Comparison of ENCODE assay signal across 15 mouse cellular contexts in genomic region chr16:96381435-96381834, GRCm38 (mm10).
"Had no signal": no experiment of that assay in that cellular context is flagged by ENCODE, and none has a peak within 500 bp of the region (broad histone marks: within the 10 kb centered on the region; RNA-seq: fewer than 3 reads in every experiment).

No protein-coding gene starts in this region.

- H3K4me1 ChIP-seq: neural tube, embryonic 12.5 days; neural tube, embryonic 13.5 days; stomach, embryonic 15.5 days had no signal

- H3K9ac ChIP-seq: neural tube, embryonic 12.5 days; neural tube, embryonic 13.5 days; neural tube, embryonic 15.5 days; stomach, embryonic 15.5 days had no signal

- H3K27me3 ChIP-seq: neural tube, embryonic 12.5 days; neural tube, embryonic 13.5 days; neural tube, embryonic 15.5 days; stomach, embryonic 15.5 days had no signal

- DNase-seq: retina, postnatal 1 day; right cerebral cortex, adult 18-20 months; right cerebral cortex, postnatal 14 days; right cerebral cortex, postnatal 25 days; right cerebral cortex, postnatal 4 days; thymus, adult 18-20 months; thymus, adult 2 months; thymus, postnatal 14 days; thymus, postnatal 25 days; thymus, postnatal 36 days; thymus, postnatal 4 days had no signal

- H3K9me3 ChIP-seq: neural tube, embryonic 12.5 days; neural tube, embryonic 13.5 days; neural tube, embryonic 15.5 days; stomach, embryonic 15.5 days had no signal

- H3K4me3 ChIP-seq: neural tube, embryonic 12.5 days; neural tube, embryonic 13.5 days; neural tube, embryonic 15.5 days; stomach, embryonic 15.5 days had no signal

- H3K27ac ChIP-seq: neural tube, embryonic 12.5 days; neural tube, embryonic 13.5 days; neural tube, embryonic 15.5 days; stomach, embryonic 15.5 days had no signal

- H3K4me2 ChIP-seq: neural tube, embryonic 12.5 days; neural tube, embryonic 13.5 days; neural tube, embryonic 15.5 days; stomach, embryonic 15.5 days had no signal

- H3K36me3 ChIP-seq: neural tube, embryonic 12.5 days; neural tube, embryonic 13.5 days; neural tube, embryonic 15.5 days; stomach, embryonic 15.5 days had no signal
